Mouse (Mus musculus) CH12.LX (cell line): ENCODE results near the gene 2310061N02Rik.

Experiments used
- CTCF ChIP-seq, 2 experiments: IDR thresholded peaks in 1 of 2; conservative IDR thresholded peaks in 1 of 2; 2 replicates each; pipeline ENCODE4 v1.5.1; 2011 to 2012; ENCODE audit warnings: low read depth in 2 of 2, low read length in 2 of 2, improper control_type of control experiment in 1 of 2, inconsistent platforms in 1 of 2, mild to moderate bottlenecking in 1 of 2, moderate library complexity in 1 of 2
- EP300 ChIP-seq: IDR thresholded peaks from 2 replicates; pipeline ENCODE4 v1.6.1; 2011; ENCODE audit warnings: low read length, improper control_type of control experiment
- GABPA ChIP-seq: IDR thresholded peaks from 2 replicates; pipeline ENCODE4 v1.6.1; 2012; ENCODE audit warnings: low read depth, low read length, improper control_type of control experiment, inconsistent platforms; ENCODE audit not compliant: insufficient replicate concordance
- MAFK ChIP-seq: IDR thresholded peaks from 2 replicates; pipeline ENCODE4 v1.6.1; 2011; ENCODE audit warnings: low read length, improper control_type of control experiment; ENCODE audit not compliant: insufficient replicate concordance
- MAX ChIP-seq: IDR thresholded peaks from 2 replicates; pipeline ENCODE4 v1.6.1; 2011; ENCODE audit warnings: low read length, improper control_type of control experiment
- POLR2A ChIP-seq: IDR thresholded peaks from 2 replicates; pipeline ENCODE4 v1.6.1; 2011; ENCODE audit warnings: low read depth, mild to moderate bottlenecking, improper control_type of control experiment, low read length
- ZC3H11A ChIP-seq: IDR thresholded peaks from 2 replicates; pipeline ENCODE4 v1.6.1; 2012; ENCODE audit warnings: low read depth, mild to moderate bottlenecking, inconsistent platforms, low read length, improper control_type of control experiment
- ZMIZ1 ChIP-seq: IDR thresholded peaks from 2 replicates; pipeline ENCODE4 v1.6.1; 2012; ENCODE audit warnings: low read depth, mild to moderate bottlenecking, inconsistent platforms, low read length, improper control_type of control experiment
- ZNF384 ChIP-seq: IDR thresholded peaks from 2 replicates; pipeline ENCODE4 v1.6.1; 2012; ENCODE audit warnings: low read depth, low read length, improper control_type of control experiment, inconsistent platforms

DNA sequence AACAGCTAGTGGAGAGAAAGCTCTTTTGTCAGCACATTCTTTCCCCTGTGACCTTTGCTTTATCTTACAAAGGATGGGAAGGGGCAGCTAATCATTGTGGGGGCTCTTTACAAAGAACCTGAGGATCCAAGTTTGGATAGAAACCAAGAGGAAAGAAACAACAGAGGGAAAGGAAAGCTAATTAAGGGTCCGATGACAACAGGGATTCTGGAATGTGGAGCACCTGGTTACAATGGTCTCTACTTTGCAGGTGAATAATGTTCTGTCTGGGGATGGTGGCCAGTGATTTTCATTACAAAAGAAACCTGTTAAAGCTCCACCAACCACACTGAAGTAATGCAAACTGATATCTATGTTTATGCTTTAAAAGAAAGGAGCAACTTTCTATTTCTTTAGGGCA lies 12.3 kb upstream of the 2310061N02Rik start:
- TF ChIP-seq GABPA = no peak
- TF ChIP-seq MAX = no peak
- TF ChIP-seq EP300 = no peak
- TF ChIP-seq POLR2A = no peak
- TF ChIP-seq CTCF (conservative IDR thresholded peaks at IDR 0.05 in 1 of 2, IDR thresholded peaks at IDR 0.05 in 1 of 2; ENCODE audit: low read depth in 2 of 2, low read length in 2 of 2) = no peak
- no peak for TF ChIP-seq MAFK
- no peak for TF ChIP-seq ZNF384
- TF ChIP-seq ZMIZ1 = no peak
- no peak for TF ChIP-seq ZC3H11A
